Mouse (Mus musculus): ENCODE measurements around the gene Cd52. TPM values are rescaled to one million over a fixed set of nuclear protein-coding genes. Genes with fewer than 3 reads are reported as not detected.
"Not testable (repeated sequence)": the region's sequence is repeated elsewhere in the genome, so short reads cannot be mapped to it uniquely, and the experiment has no call there.

Gene Cd52
- 1.7 and 2.0 TPM in 2 replicates for total RNA-seq (2014; fragmentation: Nextera tagmentation)
- 17.5 and 21.1 TPM in 2 replicates for total RNA-seq (2017)
- polyA plus RNA-seq (2012), result 1.0 and 1.3 TPM in 2 replicates

DNA sequence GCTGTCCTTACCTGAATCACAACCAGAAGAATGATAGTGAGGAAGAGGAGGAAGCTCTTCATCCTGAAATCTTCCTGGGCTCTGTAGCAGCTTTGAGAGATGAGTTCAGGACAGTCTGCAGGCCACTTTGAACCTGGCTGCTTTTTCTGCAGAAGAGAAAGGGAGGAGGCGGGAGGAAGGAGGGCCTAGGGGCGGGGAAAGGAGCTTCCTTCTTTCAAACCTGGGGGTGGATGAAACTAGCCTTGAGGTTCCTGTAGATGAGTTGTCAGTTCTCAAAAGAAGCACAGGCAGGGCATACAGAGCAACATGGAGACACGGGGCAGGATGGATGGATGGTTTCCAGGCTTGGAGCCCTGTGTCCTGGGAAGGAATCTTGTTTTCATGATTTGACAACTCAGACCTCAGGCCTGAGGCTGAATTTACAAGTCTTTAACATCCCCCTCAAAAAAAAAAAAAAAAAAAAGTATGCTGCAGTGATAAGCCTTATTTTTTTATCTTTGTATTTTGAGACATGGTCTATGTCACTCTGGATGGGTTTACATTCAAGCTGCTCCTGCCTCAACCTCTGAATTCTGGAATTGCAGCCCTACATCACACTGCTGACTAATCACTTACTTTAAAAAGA is at the start of gene Cd52:
TSS of gene Cd52 (minus strand) at position 160 of the 625 bp plus-strand sequence.
- Histone ChIP-seq H3K4me3 (ENCODE audit: low read depth, low read length) (no peak within 1 kb of the TSS), H3K9me3 (replicated peaks) (no peaks in the 10 kb centered on the region), H3K27me3 (ENCODE audit: insufficient read depth, low read length) (peaks cover 22% of the 10 kb centered on the region), H3K4me1 (ENCODE audit: insufficient read depth, low read depth, low read length) (peaks cover 53% of the 10 kb centered on the region), H3K36me3 (replicated peaks) (no peaks in the 10 kb centered on the region)
- ATAC-seq (ENCODE audit: extremely low read depth, insufficient number of reproducible peaks, low FRiP score, poor library complexity, severe bottlenecking) (peak; percentile 40; the same call in 1 of the 2 replicates), DNase-seq (ENCODE audit: low spot score) (peak; percentile 67)
- TF ChIP-seq CTCF (IDR thresholded peaks at IDR 0.05; ENCODE audit: low read depth, low read length) (no peak), TAL1 (conservative IDR thresholded peaks at IDR 0.05; ENCODE audit: low read depth, low read length) (no peak), GATA2 (IDR thresholded peaks at IDR 0.05; ENCODE audit: borderline replicate concordance, low read depth, low read length) (no peak), POLR2AphosphoS5 (IDR thresholded peaks at IDR 0.05; ENCODE audit: insufficient replicate concordance, low read depth, low read length) (no peak), GATA1 (IDR thresholded peaks at IDR 0.05; ENCODE audit: borderline replicate concordance, low read length) (no peak)

DNA sequence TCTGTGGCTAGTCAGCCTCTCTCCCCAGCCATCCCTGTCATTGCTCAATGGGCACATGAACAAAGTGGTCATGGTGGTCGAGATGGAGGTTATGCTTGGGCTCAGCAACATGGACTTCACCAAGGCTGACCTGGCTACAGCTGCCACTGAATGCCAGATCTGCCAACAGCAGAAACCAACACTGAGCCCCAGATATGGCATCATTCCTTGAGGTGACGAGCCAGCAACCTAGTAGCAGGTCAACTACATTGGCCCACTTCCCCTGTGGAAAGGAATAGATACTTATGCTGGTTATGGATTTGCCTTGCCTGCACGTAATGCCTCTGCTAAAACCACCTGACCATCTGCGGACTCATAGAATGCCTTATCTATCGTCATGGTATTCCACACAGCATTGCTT is 49.4 kb upstream of the Cd52 start:
- ATAC-seq (ENCODE audit: extremely low read depth, insufficient number of reproducible peaks, low FRiP score, poor library complexity, severe bottlenecking); H3K27me3 ChIP-seq (ENCODE audit: insufficient read depth, low read length); H3K9me3 ChIP-seq (replicated peaks); H3K4me1 ChIP-seq (ENCODE audit: insufficient read depth, low read depth, low read length); DNase-seq (ENCODE audit: low spot score); H3K4me3 ChIP-seq (ENCODE audit: low read depth, low read length): not testable (repeated sequence)
- peaks cover 62% of the 10 kb centered on the region for H3K36me3 ChIP-seq (replicated peaks)

DNA sequence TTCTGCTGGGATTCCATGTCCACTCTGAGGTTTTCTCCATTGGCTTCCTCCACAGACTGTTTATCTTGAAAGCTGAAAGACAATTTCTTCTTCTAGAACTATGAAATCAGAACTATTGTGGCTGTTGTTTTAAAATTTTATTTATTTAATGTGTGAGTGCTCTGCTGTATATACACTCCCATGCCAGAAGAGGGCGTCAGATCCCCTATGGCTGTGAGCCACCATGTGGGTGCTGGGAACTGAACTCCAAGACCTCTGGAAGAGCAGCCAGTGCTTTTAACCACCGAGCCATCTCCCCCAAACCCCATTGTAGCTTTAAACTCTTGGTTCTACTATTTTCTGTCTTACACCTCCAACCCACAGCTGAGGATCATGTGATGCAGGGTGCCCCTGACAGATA is 44.0 kb upstream of the Cd52 start:
- Histone ChIP-seq H3K4me1 (ENCODE audit: insufficient read depth, low read depth, low read length) (peaks cover 22% of the 10 kb centered on the region), H3K9me3 (replicated peaks) (no peaks in the 10 kb centered on the region), H3K36me3 (replicated peaks) (peaks cover 71% of the 10 kb centered on the region), H3K4me3 (ENCODE audit: low read depth, low read length) (no peak overlapping the region), H3K27me3 (ENCODE audit: insufficient read depth, low read length) (no peaks in the 10 kb centered on the region)
- DNase-seq (ENCODE audit: low spot score), result no peak
- TF ChIP-seq GATA1 (IDR thresholded peaks at IDR 0.05; ENCODE audit: borderline replicate concordance, low read length) (no peak), TAL1 (conservative IDR thresholded peaks at IDR 0.05; ENCODE audit: low read depth, low read length) (no peak)
- no peak for ATAC-seq (ENCODE audit: extremely low read depth, insufficient number of reproducible peaks, low FRiP score, poor library complexity, severe bottlenecking)

DNA sequence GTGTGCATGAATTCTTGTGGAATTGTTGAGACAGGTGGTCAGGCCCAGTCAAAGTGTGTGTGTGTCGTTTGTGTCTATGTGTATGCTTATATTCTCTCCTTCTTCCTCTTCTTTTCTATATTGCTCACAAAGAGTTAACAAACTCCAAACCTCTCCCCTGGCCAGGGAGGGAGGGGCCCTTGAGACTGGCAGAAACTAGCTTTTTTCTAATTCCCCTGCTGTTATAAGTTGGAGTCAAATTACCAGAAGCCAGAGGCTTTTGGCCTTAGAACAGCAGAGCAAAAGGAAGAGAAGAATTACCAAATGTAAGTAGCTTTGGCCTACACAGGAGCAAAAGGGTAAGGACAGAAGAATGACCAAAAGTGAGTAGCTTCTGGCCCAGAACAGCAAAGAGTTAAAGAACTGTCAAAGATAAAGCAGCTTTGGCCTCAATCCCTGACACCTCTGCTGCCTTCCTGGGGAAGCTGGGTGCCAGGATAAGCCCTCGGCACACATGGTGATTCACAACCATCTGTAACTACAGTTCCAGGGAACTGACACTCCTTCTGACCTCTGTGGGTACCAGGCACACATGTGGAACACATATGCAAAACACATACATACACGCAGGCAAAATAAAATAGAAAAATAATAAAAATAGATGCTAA is 41.5 kb upstream of the Cd52 start:
- TF ChIP-seq CTCF (IDR thresholded peaks at IDR 0.05; ENCODE audit: low read depth, low read length), result no peak
- TF ChIP-seq POLR2AphosphoS5 (IDR thresholded peaks at IDR 0.05; ENCODE audit: insufficient replicate concordance, low read depth, low read length), result no peak
- TF ChIP-seq GATA1 (IDR thresholded peaks at IDR 0.05; ENCODE audit: borderline replicate concordance, low read length), result no peak
- TF ChIP-seq TAL1 (conservative IDR thresholded peaks at IDR 0.05; ENCODE audit: low read depth, low read length), result no peak
- TF ChIP-seq GATA2 (IDR thresholded peaks at IDR 0.05; ENCODE audit: borderline replicate concordance, low read depth, low read length), result no peak
- no peak overlapping the region for H3K4me3 ChIP-seq (ENCODE audit: low read depth, low read length)
- ATAC-seq (ENCODE audit: extremely low read depth, insufficient number of reproducible peaks, low FRiP score, poor library complexity, severe bottlenecking) (no peak), DNase-seq (ENCODE audit: low spot score) (no peak)
- peaks cover 80% of the 10 kb centered on the region for H3K36me3 ChIP-seq (replicated peaks)
- peaks cover 43% of the 10 kb centered on the region for H3K4me1 ChIP-seq (ENCODE audit: insufficient read depth, low read depth, low read length)
- H3K27me3 ChIP-seq (ENCODE audit: insufficient read depth, low read length), result no peaks in the 10 kb centered on the region
- no peaks in the 10 kb centered on the region for H3K9me3 ChIP-seq (replicated peaks)

DNA sequence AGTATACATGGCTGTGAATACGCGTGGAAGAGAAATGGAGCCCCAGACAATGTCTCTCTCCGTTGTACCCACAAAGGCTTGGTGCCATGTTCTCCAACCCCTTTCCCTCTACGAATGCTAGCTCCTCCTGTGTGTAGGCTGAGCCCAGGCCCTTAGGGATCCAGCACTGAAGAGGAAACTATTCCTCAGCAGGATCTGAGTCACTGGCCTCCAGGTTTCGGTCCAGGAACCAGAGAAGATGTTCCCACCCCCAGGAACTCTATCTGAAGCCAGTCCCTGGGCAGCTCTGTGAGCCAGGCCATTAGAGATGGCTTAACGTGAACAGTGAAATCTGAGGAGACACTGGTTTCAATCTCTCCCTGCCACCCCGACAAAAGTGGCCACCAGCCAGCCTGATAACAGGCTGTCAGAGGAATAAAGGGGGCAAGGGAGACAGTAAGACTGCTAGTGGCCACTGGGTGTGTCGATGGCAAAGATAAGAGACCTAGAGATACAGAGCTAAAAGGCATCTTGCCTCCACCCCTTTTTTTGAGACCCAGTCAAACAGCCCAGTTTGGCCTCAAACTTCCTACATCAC is 37.7 kb upstream of the Cd52 start:
- Histone ChIP-seq H3K27me3 (ENCODE audit: insufficient read depth, low read length) (no peaks in the 10 kb centered on the region), H3K36me3 (replicated peaks) (peaks cover 85% of the 10 kb centered on the region), H3K4me3 (ENCODE audit: low read depth, low read length) (no peak overlapping the region), H3K9me3 (replicated peaks) (no peaks in the 10 kb centered on the region), H3K4me1 (ENCODE audit: insufficient read depth, low read depth, low read length) (peaks cover 63% of the 10 kb centered on the region)
- ATAC-seq (ENCODE audit: extremely low read depth, insufficient number of reproducible peaks, low FRiP score, poor library complexity, severe bottlenecking) (no peak), DNase-seq (ENCODE audit: low spot score) (no peak)
- no peak for TF ChIP-seq POLR2AphosphoS5 (IDR thresholded peaks at IDR 0.05; ENCODE audit: insufficient replicate concordance, low read depth, low read length)
- TF ChIP-seq GATA2 (IDR thresholded peaks at IDR 0.05; ENCODE audit: borderline replicate concordance, low read depth, low read length), result no peak

DNA sequence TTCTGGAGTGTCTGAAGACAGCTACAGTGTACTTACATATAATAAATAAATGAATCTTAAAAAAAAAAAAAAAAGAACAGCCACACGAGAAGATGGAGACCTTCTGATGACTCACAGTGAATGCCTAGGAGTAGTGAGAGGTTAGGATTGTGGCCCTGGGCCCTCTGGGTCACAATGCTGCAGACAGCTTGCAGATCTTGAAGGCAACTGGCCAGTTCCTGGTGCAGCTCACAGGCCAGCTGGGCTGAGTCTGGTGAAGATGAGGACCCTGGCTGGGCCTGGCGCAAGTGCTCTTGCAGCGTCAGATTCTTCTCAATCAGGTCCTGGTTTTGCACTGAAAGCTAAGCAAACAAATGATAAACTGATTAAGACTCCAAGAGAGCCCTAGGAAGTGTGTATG is 37.2 kb upstream of the Cd52 start:
- H3K4me1 ChIP-seq (ENCODE audit: insufficient read depth, low read depth, low read length), result peaks cover 63% of the 10 kb centered on the region
- ATAC-seq (ENCODE audit: extremely low read depth, insufficient number of reproducible peaks, low FRiP score, poor library complexity, severe bottlenecking) (no peak), DNase-seq (ENCODE audit: low spot score) (no peak)
- no peaks in the 10 kb centered on the region for H3K27me3 ChIP-seq (ENCODE audit: insufficient read depth, low read length)
- H3K4me3 ChIP-seq (ENCODE audit: low read depth, low read length), result no peak overlapping the region
- H3K36me3 ChIP-seq (replicated peaks), result peaks cover 85% of the 10 kb centered on the region
- H3K9me3 ChIP-seq (replicated peaks), result no peaks in the 10 kb centered on the region
- no peak for TF ChIP-seq CTCF (IDR thresholded peaks at IDR 0.05; ENCODE audit: low read depth, low read length)
- TF ChIP-seq GATA2 (IDR thresholded peaks at IDR 0.05; ENCODE audit: borderline replicate concordance, low read depth, low read length), result no peak
- TF ChIP-seq POLR2AphosphoS5 (IDR thresholded peaks at IDR 0.05; ENCODE audit: insufficient replicate concordance, low read depth, low read length), result no peak
- TF ChIP-seq TAL1 (conservative IDR thresholded peaks at IDR 0.05; ENCODE audit: low read depth, low read length), result no peak
- TF ChIP-seq GATA1 (IDR thresholded peaks at IDR 0.05; ENCODE audit: borderline replicate concordance, low read length), result no peak

Data from G1E (cell line).